Mouse (Mus musculus) MEL (cell line): ENCODE measurements at regions not wholly inside any gene's neighbourhood (a gene's known extent, or its start where the extent isn't known, plus 50 kb on each side); places are given as distances from the start of the nearest gene placed in this dataset.

Experiments used
- DNase-seq: peaks from one replicate; pipeline ENCODE4 v3.0.0; 2011; ENCODE audit warnings: low read depth, low spot score
- H3K27ac ChIP-seq: 2 replicates; pipeline ENCODE4 v1.5.1; 2012; ENCODE audit warnings: low read depth, mild to moderate bottlenecking, control low read depth, low read length, moderate library complexity; ENCODE audit not compliant: control insufficient read depth
- H3K27me3 ChIP-seq, 2 experiments: fragments of 150-350 bp in 1 of 2; sonication (generic) in 1 of 2; 2 replicates each; pipeline ENCODE4 v1.6.1; 2012; ENCODE audit warnings: low read length in 2 of 2, mild to moderate bottlenecking in 2 of 2, improper control_type of control experiment in 1 of 2, moderate library complexity in 1 of 2; ENCODE audit not compliant: insufficient read depth in 2 of 2, control insufficient read depth in 1 of 2
- H3K36me3 ChIP-seq, 2 experiments: 2 replicates each; pipeline ENCODE4 v1.6.1; 2012 to 2014; ENCODE audit warnings: low read length in 2 of 2, improper control_type of control experiment in 1 of 2, inconsistent platforms in 1 of 2, mild to moderate bottlenecking in 1 of 2; ENCODE audit not compliant: insufficient read depth in 2 of 2, control insufficient read depth in 1 of 2
- H3K4me1 ChIP-seq, 2 experiments: fragments of 150-350 bp in 1 of 2; sonication (generic) in 1 of 2; 2 replicates each; pipeline ENCODE4 v1.6.1; 2012; ENCODE audit warnings: low read length in 2 of 2, improper control_type of control experiment in 1 of 2, mild to moderate bottlenecking in 1 of 2; ENCODE audit not compliant: insufficient read depth in 2 of 2, control insufficient read depth in 1 of 2
- H3K4me3 ChIP-seq, 2 experiments: fragments of 150-350 bp in 1 of 2; sonication (generic) in 1 of 2; 2 replicates each; pipeline ENCODE4 v1.5.1; 2012; ENCODE audit warnings: low read depth in 2 of 2, low read length in 2 of 2, mild to moderate bottlenecking in 2 of 2, moderate library complexity in 2 of 2, control low read depth in 1 of 2, improper control_type of control experiment in 1 of 2; ENCODE audit not compliant: control insufficient read depth in 1 of 2, insufficient read depth in 1 of 2
- H3K79me2 ChIP-seq: 2 replicates; pipeline ENCODE4 v1.6.1; 2012; ENCODE audit warnings: mild to moderate bottlenecking, low read length, moderate library complexity; ENCODE audit not compliant: control insufficient read depth, poor library complexity, insufficient read depth
- H3K9ac ChIP-seq: 2 replicates; pipeline ENCODE4 v1.6.1; 2012; ENCODE audit warnings: low read depth, mild to moderate bottlenecking, control low read depth, low read length, moderate library complexity; ENCODE audit not compliant: control insufficient read depth, poor library complexity, severe bottlenecking
- H3K9me3 ChIP-seq: fragments of 150-350 bp; sonication (generic); replicated peaks from 2 replicates; pipeline ENCODE4 v1.6.1; 2012; ENCODE audit warnings: mild to moderate bottlenecking, low read length, improper control_type of control experiment, moderate library complexity; ENCODE audit not compliant: insufficient read depth
- CHD2 ChIP-seq: IDR thresholded peaks from 2 replicates; pipeline ENCODE4 v1.6.1; 2011; ENCODE audit warnings: low read length, improper control_type of control experiment
- CTCF ChIP-seq, 3 experiments: IDR thresholded peaks in 2 of 3; conservative IDR thresholded peaks in 1 of 3; 2 replicates each; pipeline ENCODE4 v1.5.1; 2011 to 2012; ENCODE audit warnings: low read length in 3 of 3, low read depth in 2 of 3, mild to moderate bottlenecking in 2 of 3, improper control_type of control experiment in 1 of 3, inconsistent platforms in 1 of 3, mixed read lengths in 1 of 3, moderate library complexity in 1 of 3; ENCODE audit not compliant: control insufficient read depth in 1 of 3, insufficient read depth in 1 of 3, poor library complexity in 1 of 3, severe bottlenecking in 1 of 3
- E2F4 ChIP-seq: IDR thresholded peaks from 2 replicates; pipeline ENCODE4 v1.6.1; 2011; ENCODE audit warnings: low read depth, low read length, improper control_type of control experiment, borderline replicate concordance
- GATA1 ChIP-seq: IDR thresholded peaks from 2 replicates; pipeline ENCODE4 v1.6.1; 2011; ENCODE audit warnings: low read depth, low read length, improper control_type of control experiment
- HCFC1 ChIP-seq: IDR thresholded peaks from 2 replicates; pipeline ENCODE4 v1.6.1; 2012; ENCODE audit warnings: low read depth, mild to moderate bottlenecking, inconsistent platforms, low read length, improper control_type of control experiment, moderate library complexity
- MAX ChIP-seq: IDR thresholded peaks from 2 replicates; pipeline ENCODE4 v1.6.1; 2011; ENCODE audit warnings: low read length, improper control_type of control experiment
- MEF2A ChIP-seq: IDR thresholded peaks from 2 replicates; pipeline ENCODE4 v1.6.1; 2014; ENCODE audit warnings: low read depth, mild to moderate bottlenecking, inconsistent platforms, low read length, improper control_type of control experiment; ENCODE audit not compliant: poor library complexity, insufficient replicate concordance, severe bottlenecking; ENCODE audit errors: extremely low read depth
- MXI1 ChIP-seq: IDR thresholded peaks from 2 replicates; pipeline ENCODE4 v1.6.1; 2011; ENCODE audit warnings: mild to moderate bottlenecking, low read depth, low read length, improper control_type of control experiment
- MYC ChIP-seq: IDR thresholded peaks from 2 replicates; pipeline ENCODE4 v1.6.1; 2011; ENCODE audit warnings: low read depth, mild to moderate bottlenecking, low read length, improper control_type of control experiment, moderate library complexity
- NELFE ChIP-seq: IDR thresholded peaks from 2 replicates; pipeline ENCODE4 v1.6.1; 2011; ENCODE audit warnings: low read depth, low read length, improper control_type of control experiment
- NRF1 ChIP-seq: IDR thresholded peaks from 2 replicates; pipeline ENCODE4 v1.6.1; 2014; ENCODE audit warnings: low read depth, mild to moderate bottlenecking, inconsistent platforms, low read length, improper control_type of control experiment, moderate library complexity; ENCODE audit not compliant: poor library complexity, insufficient read depth, severe bottlenecking
- POLR2AphosphoS2 ChIP-seq: IDR thresholded peaks from 2 replicates; pipeline ENCODE4 v1.6.1; 2011; ENCODE audit warnings: low read length, improper control_type of control experiment
- TAL1 ChIP-seq: IDR thresholded peaks from 2 replicates; pipeline ENCODE4 v1.6.1; 2012; ENCODE audit warnings: mild to moderate bottlenecking, inconsistent platforms, low read length, moderate library complexity, mixed read lengths
- TBP ChIP-seq: IDR thresholded peaks from 2 replicates; pipeline ENCODE4 v1.8.0; 2011; ENCODE audit warnings: low read depth, low read length, improper control_type of control experiment
- TCF12 ChIP-seq: IDR thresholded peaks from 2 replicates; pipeline ENCODE4 v1.6.1; 2014; ENCODE audit warnings: low read depth, mild to moderate bottlenecking, inconsistent platforms, low read length, improper control_type of control experiment, moderate library complexity
- USF2 ChIP-seq, 2 experiments: IDR thresholded peaks; 2 replicates each; pipeline ENCODE4 v1.6.1; 2011 to 2012; ENCODE audit warnings: improper control_type of control experiment in 2 of 2, low read length in 2 of 2, borderline replicate concordance in 1 of 2, inconsistent platforms in 1 of 2, low read depth in 1 of 2, mild to moderate bottlenecking in 1 of 2; ENCODE audit not compliant: insufficient read depth in 1 of 2
- ZKSCAN1 ChIP-seq: IDR thresholded peaks from 2 replicates; pipeline ENCODE4 v1.6.1; 2012; ENCODE audit warnings: low read depth, mild to moderate bottlenecking, inconsistent platforms, low read length, improper control_type of control experiment, moderate library complexity

DNA sequence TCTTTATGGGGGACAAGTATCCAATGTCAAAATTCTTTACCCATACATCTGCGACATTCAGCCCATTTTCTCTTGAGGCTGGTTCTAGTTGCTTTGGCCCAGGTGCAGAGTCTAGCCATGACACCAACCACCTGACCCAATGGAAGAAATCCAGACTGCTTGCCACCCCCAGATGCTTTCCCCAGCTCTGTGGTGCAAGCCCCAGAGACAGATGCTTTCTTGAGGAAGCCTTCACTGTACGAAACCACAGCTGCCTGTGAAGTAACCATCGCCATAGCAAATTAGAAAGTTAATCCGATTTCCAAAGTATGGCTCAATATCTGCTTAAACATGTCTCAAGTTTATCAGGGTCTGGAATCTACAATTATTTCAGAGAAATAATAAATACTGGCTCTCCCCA is 138.5 kb downstream of the Arrdc4 start:
- Histone ChIP-seq H3K36me3 (no peaks in the 10 kb centered on the region), H3K27me3 (no peaks in the 10 kb centered on the region), H3K9ac (no peak overlapping the region), H3K79me2 (no peaks in the 10 kb centered on the region), H3K4me3 (no peak overlapping the region), H3K27ac (no peak overlapping the region), H3K9me3 (no peaks in the 10 kb centered on the region), H3K4me1 (no peaks in the 10 kb centered on the region)
- no peak for DNase-seq
- TF ChIP-seq TBP (no peak), TCF12 (no peak), POLR2AphosphoS2 (no peak), GATA1 (no peak), TAL1 (no peak), HCFC1 (no peak), E2F4 (no peak), ZKSCAN1 (no peak), MEF2A (no peak), USF2 (IDR thresholded peaks at IDR 0.05; ENCODE audit: borderline replicate concordance in 1 of 2, insufficient read depth in 1 of 2, low read depth in 1 of 2, low read length in 2 of 2) (no peak), MAX (no peak), NRF1 (no peak), CTCF (IDR thresholded peaks at IDR 0.05 in 2 of 3, conservative IDR thresholded peaks at IDR 0.05 in 1 of 3; ENCODE audit: control insufficient read depth in 1 of 3, insufficient read depth in 1 of 3, low read depth in 2 of 3, low read length in 3 of 3, poor library complexity in 1 of 3, severe bottlenecking in 1 of 3) (no peak), MYC (no peak)

DNA sequence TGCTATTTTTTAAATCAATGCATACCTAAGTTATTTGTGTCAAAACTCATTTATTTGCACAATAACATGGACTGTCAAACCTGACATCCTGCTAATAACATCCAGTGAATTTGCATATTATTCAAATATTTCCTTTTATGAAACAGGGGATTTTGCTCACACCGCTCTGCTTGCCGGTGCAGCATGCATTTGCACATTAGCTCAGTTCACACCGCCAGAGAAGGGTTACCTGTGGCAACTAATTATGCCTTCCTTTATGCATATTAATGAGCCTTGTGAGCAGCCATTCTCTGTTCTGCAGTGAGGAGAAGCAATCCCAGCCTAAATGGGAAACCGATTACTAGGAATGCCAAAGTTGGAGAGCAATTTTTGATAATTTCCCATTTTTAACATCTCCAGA is 141.9 kb downstream of the Arrdc4 start:
- no peaks in the 10 kb centered on the region for H3K27me3 ChIP-seq
- H3K36me3 ChIP-seq: no peaks in the 10 kb centered on the region
- H3K4me3 ChIP-seq: no peak overlapping the region
- H3K9ac ChIP-seq: no peak overlapping the region
- no peaks in the 10 kb centered on the region for H3K79me2 ChIP-seq
- H3K9me3 ChIP-seq: no peaks in the 10 kb centered on the region
- no peak overlapping the region for H3K27ac ChIP-seq
- no peak for DNase-seq
- TF ChIP-seq TBP (no peak), MXI1 (no peak), NELFE (no peak), CHD2 (no peak), TCF12 (no peak), TAL1 (no peak)
- no peaks in the 10 kb centered on the region for H3K4me1 ChIP-seq
